Mouse (Mus musculus): ENCODE measurements at regions not wholly inside any gene's neighbourhood (a gene's known extent, or its start where the extent isn't known, plus 50 kb on each side); places are given as distances from the start of the nearest gene placed in this dataset.
A peak's percentile ranks its signal among the peaks of the same experiment; 100 is the strongest.
"Not testable (repeated sequence)": the region's sequence is repeated elsewhere in the genome, so short reads cannot be mapped to it uniquely, and the experiment has no call there.

DNA sequence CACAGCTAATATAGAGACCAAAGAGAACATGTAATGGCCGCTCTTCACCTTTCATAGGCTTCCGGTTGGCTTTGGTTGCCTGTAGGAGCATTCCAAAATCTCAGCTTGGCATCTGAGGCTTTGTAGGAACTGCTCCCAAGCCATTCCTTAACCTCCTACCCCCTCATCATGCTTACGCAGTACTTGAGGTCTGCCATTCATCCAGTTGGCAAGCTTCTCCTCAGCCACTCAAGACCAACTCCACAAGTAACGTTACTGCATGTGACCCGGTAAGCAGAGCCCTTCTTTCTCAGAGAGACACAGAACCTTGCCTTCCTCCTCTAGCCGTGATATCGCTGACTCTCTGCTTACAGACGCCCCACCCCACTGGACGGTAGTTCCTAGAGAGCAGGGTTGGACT lies 94.6 kb upstream of the Ttc29 start:
- Histone ChIP-seq H3K4me1 (ENCODE audit: control insufficient read depth, insufficient read depth, low read length) (no peaks in the 10 kb centered on the region), H3K4me3 (ENCODE audit: low read depth, low read length) (no peak overlapping the region), H3K27me3 (ENCODE audit: control insufficient read depth, insufficient read depth, low read length) (no peaks in the 10 kb centered on the region), H3K27ac (replicated peaks; ENCODE audit: low read depth, low read length) (no peak overlapping the region), H3K36me3 (replicated peaks; ENCODE audit: control insufficient read depth, insufficient read depth, low read depth, low read length) (no peaks in the 10 kb centered on the region), H3K9me3 (replicated peaks; ENCODE audit: control insufficient read depth, low read length) (no peaks in the 10 kb centered on the region), H3K4me2 (ENCODE audit: low read depth, low read length) (no peak overlapping the region), H3K9ac (replicated peaks; ENCODE audit: low read length) (no peak overlapping the region)
- no peak for ATAC-seq (replicated peaks; ENCODE audit: insufficient number of reproducible peaks, low FRiP score, low TSS enrichment, low read depth)
- DNase-seq (ENCODE audit: low spot score) = no peak
- WGBS = 91% methylated on average over 9 of the region's 9 CpGs

DNA sequence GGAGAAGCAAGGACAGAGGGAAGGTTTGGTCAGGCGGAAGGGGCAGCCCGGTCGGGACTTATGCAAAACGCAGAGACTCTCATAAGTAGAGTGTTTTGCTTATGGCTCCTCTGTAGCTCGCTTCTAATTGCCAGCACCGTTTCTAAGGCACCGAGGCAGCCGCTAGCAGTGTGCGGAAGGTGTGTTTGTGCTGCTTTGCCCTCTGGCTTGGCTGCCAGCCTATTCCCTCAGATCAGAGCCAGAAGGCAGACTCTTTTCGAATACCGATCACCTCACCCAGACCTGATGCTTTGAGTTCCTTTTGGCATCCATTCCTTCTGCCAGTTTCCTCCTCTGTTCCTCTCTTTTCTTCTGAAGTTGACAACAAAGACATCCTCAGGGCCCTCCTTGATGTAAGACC lies 93.4 kb upstream of the Ttc29 start:
- DNase-seq (ENCODE audit: low spot score) (no peak), ATAC-seq (replicated peaks; ENCODE audit: insufficient number of reproducible peaks, low FRiP score, low TSS enrichment, low read depth) (no peak)
- H3K4me2 ChIP-seq (ENCODE audit: low read depth, low read length) = no peak overlapping the region
- H3K4me1 ChIP-seq (ENCODE audit: control insufficient read depth, insufficient read depth, low read length) = no peaks in the 10 kb centered on the region
- no peaks in the 10 kb centered on the region for H3K27me3 ChIP-seq (ENCODE audit: control insufficient read depth, insufficient read depth, low read length)
- H3K4me3 ChIP-seq (ENCODE audit: low read depth, low read length) = no peak overlapping the region
- no peak overlapping the region for H3K9ac ChIP-seq (replicated peaks; ENCODE audit: low read length)
- no peaks in the 10 kb centered on the region for H3K36me3 ChIP-seq (replicated peaks; ENCODE audit: control insufficient read depth, insufficient read depth, low read depth, low read length)
- H3K27ac ChIP-seq (replicated peaks; ENCODE audit: low read depth, low read length) = no peak overlapping the region
- H3K9me3 ChIP-seq (replicated peaks; ENCODE audit: control insufficient read depth, low read length) = no peaks in the 10 kb centered on the region
- 76% methylated on average over 11 of the region's 11 CpGs for WGBS

DNA sequence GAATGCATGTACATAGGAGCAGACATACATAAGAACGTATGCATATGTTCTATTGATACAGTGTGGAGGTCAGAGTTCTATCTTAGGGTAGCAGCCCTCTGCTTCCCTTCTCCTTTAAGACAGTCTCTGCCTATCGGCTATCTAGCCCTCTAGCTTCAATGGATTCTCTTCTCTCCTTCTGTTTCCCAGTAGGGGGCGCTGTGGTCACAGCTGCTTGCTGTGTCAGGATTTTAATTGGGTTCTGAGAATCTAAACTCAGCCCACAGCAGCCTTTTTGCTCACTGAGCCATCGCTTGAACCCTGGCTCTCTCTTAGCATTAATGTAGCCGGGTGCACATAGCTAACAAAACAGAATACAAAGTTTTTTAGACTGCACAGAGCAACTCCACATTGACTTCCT lies 88.8 kb upstream of the Ttc29 start:
- no peaks in the 10 kb centered on the region for H3K27me3 ChIP-seq (ENCODE audit: control insufficient read depth, insufficient read depth, low read length)
- H3K4me1 ChIP-seq (ENCODE audit: control insufficient read depth, insufficient read depth, low read length) = no peaks in the 10 kb centered on the region
- no peak overlapping the region for H3K4me3 ChIP-seq (ENCODE audit: low read depth, low read length)
- WGBS = 56% methylated on average over 5 of the region's 5 CpGs
- peak; percentile 37 for DNase-seq (ENCODE audit: low spot score)
- no peak overlapping the region for H3K4me2 ChIP-seq (ENCODE audit: low read depth, low read length)
- H3K9me3 ChIP-seq (replicated peaks; ENCODE audit: control insufficient read depth, low read length) = no peaks in the 10 kb centered on the region
- ATAC-seq (replicated peaks; ENCODE audit: insufficient number of reproducible peaks, low FRiP score, low TSS enrichment, low read depth) = no peak
- no peak overlapping the region for H3K9ac ChIP-seq (replicated peaks; ENCODE audit: low read length)
- H3K27ac ChIP-seq (replicated peaks; ENCODE audit: low read depth, low read length) = no peak overlapping the region
- H3K36me3 ChIP-seq (replicated peaks; ENCODE audit: control insufficient read depth, insufficient read depth, low read depth, low read length) = no peaks in the 10 kb centered on the region

DNA sequence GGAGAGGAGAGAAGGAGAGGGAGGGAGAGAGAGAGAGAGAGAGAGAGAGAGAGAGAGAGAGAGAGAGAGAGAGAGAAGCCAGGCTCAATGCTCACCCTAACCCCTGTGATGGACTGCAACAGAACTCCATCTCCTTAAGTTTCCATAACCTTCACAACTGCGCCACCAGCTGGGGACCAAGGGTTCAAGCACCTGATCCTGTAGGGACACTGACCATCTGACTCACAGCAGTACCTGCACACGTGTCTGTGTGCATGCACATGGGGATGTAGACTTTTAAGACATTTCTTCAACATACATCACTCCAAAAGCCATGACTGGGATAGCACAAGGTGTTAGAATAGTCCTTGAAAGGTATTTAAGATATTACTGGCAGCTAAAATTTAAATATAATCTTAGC lies 85.2 kb upstream of the Ttc29 start:
- Histone ChIP-seq H3K4me3 (ENCODE audit: low read depth, low read length) (no peak overlapping the region), H3K4me2 (ENCODE audit: low read depth, low read length) (no peak overlapping the region), H3K4me1 (ENCODE audit: control insufficient read depth, insufficient read depth, low read length) (no peaks in the 10 kb centered on the region), H3K36me3 (replicated peaks; ENCODE audit: control insufficient read depth, insufficient read depth, low read depth, low read length) (no peaks in the 10 kb centered on the region), H3K27me3 (ENCODE audit: control insufficient read depth, insufficient read depth, low read length) (no peaks in the 10 kb centered on the region), H3K9ac (replicated peaks; ENCODE audit: low read length) (no peak overlapping the region), H3K27ac (replicated peaks; ENCODE audit: low read depth, low read length) (no peak overlapping the region), H3K9me3 (replicated peaks; ENCODE audit: control insufficient read depth, low read length) (no peaks in the 10 kb centered on the region)
- WGBS = 11% methylated on average over 2 of the region's 2 CpGs
- ATAC-seq (replicated peaks; ENCODE audit: insufficient number of reproducible peaks, low FRiP score, low TSS enrichment, low read depth) (no peak), DNase-seq (ENCODE audit: low spot score) (peak; percentile 58)

DNA sequence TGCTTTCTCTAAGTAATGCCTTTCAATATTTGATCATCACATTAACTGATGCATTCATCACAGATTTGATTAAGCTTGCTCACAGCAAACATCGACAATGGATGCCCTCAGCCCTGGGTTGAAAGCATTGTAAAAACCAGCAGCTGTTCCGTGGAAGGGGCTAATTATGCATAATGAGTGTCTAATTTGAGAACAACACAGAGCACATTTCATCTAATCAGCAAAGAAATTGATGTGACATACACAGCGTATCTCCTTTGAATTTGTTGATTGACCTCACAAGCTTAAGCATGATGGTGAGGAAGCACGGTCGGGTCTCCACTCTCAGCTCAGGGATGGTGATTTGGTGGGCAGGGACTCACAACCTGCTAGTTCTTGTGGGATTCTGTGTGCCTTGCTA lies 84.0 kb upstream of the Ttc29 start:
- Histone ChIP-seq H3K4me2 (ENCODE audit: low read depth, low read length) (no peak overlapping the region), H3K9ac (replicated peaks; ENCODE audit: low read length) (no peak overlapping the region), H3K9me3 (replicated peaks; ENCODE audit: control insufficient read depth, low read length) (no peaks in the 10 kb centered on the region), H3K4me3 (ENCODE audit: low read depth, low read length) (no peak overlapping the region), H3K4me1 (ENCODE audit: control insufficient read depth, insufficient read depth, low read length) (no peaks in the 10 kb centered on the region), H3K27me3 (ENCODE audit: control insufficient read depth, insufficient read depth, low read length) (no peaks in the 10 kb centered on the region), H3K36me3 (replicated peaks; ENCODE audit: control insufficient read depth, insufficient read depth, low read depth, low read length) (no peaks in the 10 kb centered on the region), H3K27ac (replicated peaks; ENCODE audit: low read depth, low read length) (no peak overlapping the region)
- DNase-seq (ENCODE audit: low spot score) (no peak), ATAC-seq (replicated peaks; ENCODE audit: insufficient number of reproducible peaks, low FRiP score, low TSS enrichment, low read depth) (no peak)
- 41% methylated on average over 5 of the region's 5 CpGs for WGBS

DNA sequence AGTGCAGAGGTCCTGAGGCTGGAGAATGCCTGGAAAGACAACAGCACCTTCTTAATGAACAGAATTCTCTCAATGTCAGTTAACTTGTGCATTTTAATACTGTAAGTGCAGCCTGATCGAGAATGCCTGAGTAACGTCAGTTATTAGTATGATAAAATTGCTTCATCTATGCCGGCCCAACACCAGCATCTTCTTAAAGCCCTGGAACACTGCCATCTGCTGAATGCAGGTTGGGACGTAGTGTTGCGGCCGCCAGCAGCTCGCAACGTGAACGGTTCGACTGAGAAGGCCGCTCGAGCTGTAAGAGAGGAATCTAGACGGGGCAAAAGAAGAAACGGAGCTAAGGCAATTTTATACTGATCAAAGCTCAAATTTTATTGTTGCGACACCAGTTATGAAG lies 73.6 kb upstream of the Ttc29 start:
- not testable (repeated sequence) for H3K27me3 ChIP-seq (ENCODE audit: control insufficient read depth, insufficient read depth, low read length); H3K4me2 ChIP-seq (ENCODE audit: low read depth, low read length); H3K4me1 ChIP-seq (ENCODE audit: control insufficient read depth, insufficient read depth, low read length); H3K27ac ChIP-seq (replicated peaks; ENCODE audit: low read depth, low read length); H3K9me3 ChIP-seq (replicated peaks; ENCODE audit: control insufficient read depth, low read length); H3K36me3 ChIP-seq (replicated peaks; ENCODE audit: control insufficient read depth, insufficient read depth, low read depth, low read length); H3K4me3 ChIP-seq (ENCODE audit: low read depth, low read length); ATAC-seq (replicated peaks; ENCODE audit: insufficient number of reproducible peaks, low FRiP score, low TSS enrichment, low read depth); DNase-seq (ENCODE audit: low spot score); H3K9ac ChIP-seq (replicated peaks; ENCODE audit: low read length)
- WGBS = 51% methylated on average over 12 of the region's 15 CpGs

DNA sequence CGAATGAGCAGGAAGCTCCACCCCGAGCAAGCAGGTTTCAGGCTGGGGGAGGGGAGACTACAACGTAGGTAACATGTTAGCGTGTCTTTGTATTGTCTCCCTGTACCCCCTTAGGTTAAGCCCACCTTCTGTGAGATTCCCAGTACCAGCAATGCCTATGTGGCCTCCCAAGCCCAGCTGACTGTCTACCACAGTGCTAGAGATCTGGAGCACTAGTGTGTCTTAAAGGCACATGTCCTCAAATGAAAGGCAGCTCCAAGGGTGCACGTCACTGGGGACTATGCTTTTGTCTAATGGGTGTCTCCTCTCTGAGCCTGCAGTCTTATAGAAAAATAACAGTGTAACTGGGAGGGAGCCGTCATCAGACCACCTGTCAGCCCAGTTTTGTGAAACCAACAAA lies 65.9 kb upstream of the Ttc29 start:
- Histone ChIP-seq H3K4me2 (ENCODE audit: low read depth, low read length) (no peak overlapping the region), H3K27me3 (ENCODE audit: control insufficient read depth, insufficient read depth, low read length) (no peaks in the 10 kb centered on the region), H3K9ac (replicated peaks; ENCODE audit: low read length) (no peak overlapping the region), H3K4me3 (ENCODE audit: low read depth, low read length) (no peak overlapping the region), H3K4me1 (ENCODE audit: control insufficient read depth, insufficient read depth, low read length) (no peaks in the 10 kb centered on the region), H3K9me3 (replicated peaks; ENCODE audit: control insufficient read depth, low read length) (no peaks in the 10 kb centered on the region), H3K27ac (replicated peaks; ENCODE audit: low read depth, low read length) (no peak overlapping the region), H3K36me3 (replicated peaks; ENCODE audit: control insufficient read depth, insufficient read depth, low read depth, low read length) (no peaks in the 10 kb centered on the region)
- no peak for DNase-seq (ENCODE audit: low spot score)
- ATAC-seq (replicated peaks; ENCODE audit: insufficient number of reproducible peaks, low FRiP score, low TSS enrichment, low read depth) = no peak
- 77% methylated on average over 6 of the region's 6 CpGs for WGBS

DNA sequence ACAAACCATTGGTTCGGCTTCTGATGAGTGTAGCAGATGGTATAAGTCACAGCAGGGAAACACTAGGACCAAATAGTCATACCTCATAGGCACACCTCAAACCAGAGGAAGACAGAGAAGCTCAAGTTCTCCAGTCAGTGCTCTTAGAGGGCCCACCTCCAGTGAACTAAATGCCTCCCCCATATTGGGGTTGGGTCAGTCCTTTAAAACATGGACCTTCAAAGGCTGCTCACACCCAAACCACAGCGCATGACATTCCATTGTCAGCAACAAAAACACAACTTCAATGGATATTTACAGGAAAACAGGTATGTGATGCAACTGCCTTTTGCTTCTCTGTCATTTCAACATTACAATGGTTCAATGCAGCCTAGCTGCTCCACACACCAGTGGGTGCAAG lies 65.1 kb upstream of the Ttc29 start:
- Histone ChIP-seq H3K36me3 (replicated peaks; ENCODE audit: control insufficient read depth, insufficient read depth, low read depth, low read length) (no peaks in the 10 kb centered on the region), H3K27ac (replicated peaks; ENCODE audit: low read depth, low read length) (no peak overlapping the region), H3K9me3 (replicated peaks; ENCODE audit: control insufficient read depth, low read length) (no peaks in the 10 kb centered on the region), H3K9ac (replicated peaks; ENCODE audit: low read length) (no peak overlapping the region), H3K4me1 (ENCODE audit: control insufficient read depth, insufficient read depth, low read length) (no peaks in the 10 kb centered on the region), H3K4me3 (ENCODE audit: low read depth, low read length) (no peak overlapping the region), H3K4me2 (ENCODE audit: low read depth, low read length) (no peak overlapping the region), H3K27me3 (ENCODE audit: control insufficient read depth, insufficient read depth, low read length) (no peaks in the 10 kb centered on the region)
- ATAC-seq (replicated peaks; ENCODE audit: insufficient number of reproducible peaks, low FRiP score, low TSS enrichment, low read depth) (no peak), DNase-seq (ENCODE audit: low spot score) (no peak)
- 86% methylated on average over 2 of the region's 2 CpGs for WGBS

DNA sequence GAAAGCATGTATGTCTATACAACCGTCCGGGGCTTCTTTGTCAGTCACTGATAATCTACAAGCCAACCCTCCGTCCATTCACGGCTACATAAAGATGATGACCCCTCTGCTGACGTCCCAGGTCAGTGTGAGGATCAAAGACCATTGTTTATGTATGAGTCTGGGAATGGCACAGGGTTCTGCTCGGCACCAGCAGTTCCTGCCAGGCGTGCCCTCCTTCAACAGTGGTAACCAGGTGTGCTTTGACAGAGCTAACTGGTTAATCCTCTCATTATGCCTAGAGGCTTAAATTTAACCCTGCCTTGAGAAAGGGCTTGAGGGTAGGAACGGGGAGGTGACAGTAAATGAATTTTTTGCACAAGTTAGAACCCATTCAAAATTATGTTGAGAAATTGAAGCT lies 58.2 kb upstream of the Ttc29 start:
- H3K9ac ChIP-seq (replicated peaks; ENCODE audit: low read length) = no peak overlapping the region
- DNase-seq (ENCODE audit: low spot score) (no peak), ATAC-seq (replicated peaks; ENCODE audit: insufficient number of reproducible peaks, low FRiP score, low TSS enrichment, low read depth) (no peak)
- WGBS = 39% methylated on average over 8 of the region's 8 CpGs
- H3K4me3 ChIP-seq (ENCODE audit: low read depth, low read length) = no peak overlapping the region
- H3K36me3 ChIP-seq (replicated peaks; ENCODE audit: control insufficient read depth, insufficient read depth, low read depth, low read length) = no peaks in the 10 kb centered on the region
- H3K9me3 ChIP-seq (replicated peaks; ENCODE audit: control insufficient read depth, low read length) = no peaks in the 10 kb centered on the region
- H3K4me1 ChIP-seq (ENCODE audit: control insufficient read depth, insufficient read depth, low read length) = no peaks in the 10 kb centered on the region
- no peaks in the 10 kb centered on the region for H3K27me3 ChIP-seq (ENCODE audit: control insufficient read depth, insufficient read depth, low read length)
- H3K27ac ChIP-seq (replicated peaks; ENCODE audit: low read depth, low read length) = no peak overlapping the region
- H3K4me2 ChIP-seq (ENCODE audit: low read depth, low read length) = no peak overlapping the region
